Mouse (Mus musculus): Measurements from ENCODE around the gene Nrip2. TPM values are rescaled to one million over a fixed set of nuclear protein-coding genes. Genes with fewer than 3 reads are reported as not detected.

The Nrip2 gene
- 0.81 TPM for polyA plus RNA-seq (2017; shearing (Covaris generic))

DNA sequence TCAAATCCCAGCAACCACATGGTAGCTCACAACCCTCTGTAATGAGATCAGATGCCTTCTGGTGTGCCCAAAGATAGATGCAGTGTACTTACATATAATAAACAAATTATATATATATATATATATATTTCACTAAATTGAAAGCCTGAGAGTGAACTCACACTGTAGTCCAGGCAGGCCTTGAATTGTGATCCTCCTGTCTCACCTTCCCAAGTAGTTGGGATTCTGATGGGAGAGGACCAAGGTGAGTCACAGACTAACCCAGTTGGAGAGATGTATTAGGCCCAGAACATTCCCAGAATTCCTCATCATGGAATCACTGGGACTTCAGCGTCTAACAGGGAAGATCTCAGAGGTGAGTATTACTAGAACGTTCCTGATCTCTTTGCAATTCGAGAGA lies at the start of gene Nrip2:
Gene Nrip2 (plus strand): TSS at position 301 of the 400 bp plus-strand sequence.

DNA sequence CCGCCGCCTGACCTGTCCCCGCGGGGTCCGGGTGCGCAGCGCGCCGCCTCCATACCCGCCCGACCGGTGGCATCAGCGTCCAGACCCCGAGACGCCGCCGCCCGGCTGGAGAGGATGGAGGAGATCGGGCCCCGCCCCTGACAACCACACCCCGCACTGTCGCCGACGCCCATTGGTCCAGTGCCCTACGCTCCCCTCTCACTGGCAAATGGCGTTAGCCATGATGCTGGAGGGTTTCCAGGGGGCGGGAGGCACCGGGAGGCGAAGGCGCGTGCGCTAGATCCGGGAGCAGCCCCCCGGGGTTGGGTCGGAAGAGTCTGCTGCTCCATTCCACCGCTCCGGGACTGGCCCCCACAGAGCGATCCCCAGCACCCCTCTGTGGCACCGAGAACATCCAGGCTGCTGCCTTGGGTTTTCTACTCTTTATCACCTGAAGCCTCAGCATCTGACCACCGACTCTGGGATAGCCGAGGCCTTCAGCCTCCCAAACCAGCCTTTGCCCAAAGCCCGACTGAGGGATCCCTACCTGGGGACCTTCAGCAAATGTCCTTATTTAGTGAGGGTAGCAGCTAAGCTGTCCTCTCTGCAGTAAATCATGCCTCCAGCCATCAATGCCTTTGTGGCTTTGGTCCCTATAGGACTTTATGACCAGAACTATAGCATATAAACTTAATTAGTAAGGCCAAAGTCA lies 43.2 kb upstream of the Nrip2 start, which contains the start of gene Tulp3:
Gene Tulp3 (minus strand): TSS at position 126 of the 691 bp plus-strand sequence.

DNA sequence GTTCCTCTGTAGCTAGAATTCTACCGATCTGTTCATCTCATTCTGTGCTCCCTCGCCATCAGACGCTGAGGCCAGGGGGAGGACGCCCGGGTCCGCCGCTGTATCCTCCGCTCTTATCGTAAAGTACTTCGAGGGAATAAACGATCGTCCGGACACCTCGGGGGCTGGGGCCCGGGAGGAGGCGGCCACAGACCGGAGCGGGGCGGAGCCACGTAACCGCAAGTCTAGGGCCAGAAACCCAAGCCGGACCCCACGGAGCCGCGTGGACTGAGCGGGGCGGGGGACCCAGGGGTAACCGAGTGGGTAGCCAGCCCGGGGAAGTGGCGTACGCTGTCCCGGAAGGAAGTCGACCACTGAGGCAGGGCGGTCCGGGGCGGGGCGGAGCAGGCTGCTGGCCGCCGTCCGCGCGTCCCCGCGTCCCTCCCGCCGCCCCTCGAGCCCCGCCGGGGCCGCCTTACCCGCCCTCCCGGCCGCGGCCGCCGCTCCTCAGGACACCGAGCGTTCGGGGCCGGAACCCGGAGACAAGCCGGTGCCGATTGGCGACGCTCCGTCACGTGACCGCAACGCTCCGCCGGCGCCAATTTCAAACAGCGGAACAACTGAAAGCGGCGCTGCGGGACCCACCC lies 36.6 kb upstream of the Nrip2 start, which contains the start of the genes Rhno1 and Foxm1:
Gene Rhno1 (minus strand): TSS at position 531 of the 626 bp plus-strand sequence.
Gene Foxm1 (plus strand): TSS at position 587 of the 626 bp plus-strand sequence.

DNA sequence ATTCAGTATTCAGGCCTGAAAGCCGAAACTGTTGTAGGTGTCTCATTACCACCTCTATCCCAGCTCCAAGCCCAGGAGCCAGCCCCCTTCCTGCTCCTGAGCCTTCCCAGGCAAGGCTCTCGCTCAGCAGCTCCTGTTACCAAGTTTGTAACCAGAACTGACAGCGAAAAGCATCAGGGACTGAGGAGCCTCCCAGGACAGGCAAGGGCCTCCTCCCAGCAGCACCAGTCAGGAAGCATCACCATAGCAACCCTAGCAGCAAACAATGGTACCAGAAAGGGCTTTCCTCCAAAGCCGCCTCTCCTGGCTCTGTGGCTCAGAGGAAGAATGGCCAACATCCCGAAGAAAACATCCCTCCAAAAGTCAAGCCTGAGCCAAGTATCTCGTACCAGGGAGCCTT lies 23.9 kb upstream of the Nrip2 start, which contains the start of the genes Tex52 and Gm44596:
Gene Tex52 (plus strand): TSS at position 265 of the 400 bp plus-strand sequence.
Gene Gm44596 (plus strand): TSS at position 312 of the 400 bp plus-strand sequence.

DNA sequence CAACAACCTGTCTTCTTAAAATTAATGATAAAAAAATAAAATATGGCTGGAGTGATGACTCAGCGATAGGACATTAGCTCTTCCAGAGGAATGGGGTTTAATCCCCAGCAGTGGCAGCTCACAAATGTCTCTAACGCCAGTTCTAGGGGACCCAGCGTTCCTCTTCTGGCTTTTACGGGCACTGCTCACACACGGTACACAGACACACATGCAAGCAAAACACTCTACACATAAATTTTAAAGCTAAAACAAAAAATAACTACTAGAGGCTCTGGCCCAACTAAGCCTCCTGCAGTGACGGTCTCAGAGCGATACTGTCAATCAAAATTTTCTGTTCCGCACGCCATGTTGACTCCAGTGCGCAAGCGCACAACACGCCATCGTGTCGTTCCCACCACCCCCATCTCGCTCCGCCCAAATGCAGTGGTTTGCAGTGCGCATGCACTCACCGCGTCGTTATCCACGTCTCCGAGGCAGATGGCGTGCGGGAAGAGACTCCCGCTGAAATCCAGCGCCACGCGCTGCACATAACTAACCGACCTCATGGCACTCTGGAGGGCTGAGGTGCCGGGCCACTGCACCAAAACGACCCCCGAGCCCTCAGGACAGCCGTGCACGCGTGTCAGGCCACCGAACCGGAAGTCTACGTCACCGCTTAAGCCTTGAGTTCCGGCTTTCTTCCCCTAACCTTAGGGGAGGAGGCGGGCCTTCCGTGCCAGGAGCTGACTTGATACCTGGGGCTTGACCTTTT lies 25.3 kb downstream of the Nrip2 start, which contains the start of gene Itfg2:
Gene Itfg2 (minus strand): TSS at position 663 of the 751 bp plus-strand sequence.

DNA sequence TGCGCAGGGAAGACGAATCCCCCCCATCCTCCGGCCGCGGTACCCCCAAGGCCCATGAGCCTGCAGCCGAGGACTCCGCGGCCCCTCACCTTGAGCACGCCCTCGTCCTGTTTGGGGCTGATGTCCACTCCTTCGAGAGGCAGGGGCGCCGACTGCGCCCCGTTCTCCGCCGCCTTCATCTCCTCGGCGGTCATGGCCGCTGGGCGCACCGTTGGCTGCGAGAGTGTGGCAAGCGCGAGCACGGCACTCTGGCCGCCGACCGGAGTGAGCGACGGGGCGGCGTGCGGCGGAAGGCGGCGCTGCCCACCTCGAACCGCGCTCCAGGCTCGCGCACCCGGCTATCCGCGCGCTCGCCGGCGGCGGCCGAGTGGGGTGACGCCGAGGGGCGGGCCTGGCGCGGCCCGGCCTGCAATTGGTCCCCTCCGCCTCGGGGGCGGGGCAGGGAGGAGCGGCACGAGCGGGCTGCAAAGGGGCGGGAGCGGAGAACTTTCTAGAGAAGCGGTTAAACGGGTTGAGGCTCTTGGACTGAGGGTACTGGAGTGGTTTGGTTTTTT lies 39.3 kb downstream of the Nrip2 start, which contains the start of gene Fkbp4:
Gene Fkbp4 (minus strand): TSS at position 361 of the 554 bp plus-strand sequence.

Other genes starting within 250 kb of the Nrip2 start
- gene Tead4, start 98.5 kb upstream of the Nrip2 start, polyA plus RNA-seq (2017; shearing (Covaris generic)): not detected
- 1.4 TPM for gene Tulp3, start 43.4 kb upstream of the Nrip2 start, polyA plus RNA-seq (2017; shearing (Covaris generic))
- 58.4 TPM for gene Rhno1, start 36.4 kb upstream of the Nrip2 start, polyA plus RNA-seq (2017; shearing (Covaris generic))
- 2.6 TPM for gene Foxm1, start 36.3 kb upstream of the Nrip2 start, polyA plus RNA-seq (2017; shearing (Covaris generic))
- not detected for gene Tex52, start 23.8 kb upstream of the Nrip2 start, polyA plus RNA-seq (2017; shearing (Covaris generic))
- gene Gm44596, start 23.8 kb upstream of the Nrip2 start, polyA plus RNA-seq (2017; shearing (Covaris generic)): not detected
- 43.5 TPM for gene Itfg2, start 25.6 kb downstream of the Nrip2 start, polyA plus RNA-seq (2017; shearing (Covaris generic))
- 162 TPM for gene Fkbp4, start 39.4 kb downstream of the Nrip2 start, polyA plus RNA-seq (2017; shearing (Covaris generic))
- gene Pzp, start 127.4 kb downstream of the Nrip2 start, polyA plus RNA-seq (2017; shearing (Covaris generic)): not detected
- gene A2ml1, start 182.3 kb downstream of the Nrip2 start, polyA plus RNA-seq (2017; shearing (Covaris generic)): not detected
- not detected for gene Klrb1a, start 224.2 kb downstream of the Nrip2 start, polyA plus RNA-seq (2017; shearing (Covaris generic))

Measured in naive thymus-derived CD4-positive, alpha-beta T cell, adult 5 months (primary cell).